In genomic region chr3:89823594-89823993, GRCm38 (mm10) we compare ENCODE assay signal across 27 mouse cellular contexts. TPM values are rescaled to one million over a fixed set of nuclear protein-coding genes. Genes with fewer than 3 reads are reported as not detected.
DNase-seq lines count a peak whose midpoint lies in the region; ATAC-seq and TF ChIP-seq lines count a peak whose summit lies in the region.
"Had no signal": no experiment of that assay in that cellular context is flagged by ENCODE, and none has a peak within 500 bp of the region (broad histone marks: within the 10 kb centered on the region; RNA-seq: fewer than 3 reads in every experiment).

No protein-coding gene starts in this region.

- DNase-seq in heart, adult 11 months, result peak; percentile 30
- DNase-seq in heart, adult 2 months, result no peak
- DNase-seq in 416B (ENCODE audit: low read depth), result peak; percentile 41
- peak; percentile 74 for DNase-seq in MEL (ENCODE audit: low read depth, low spot score)
- no peak for DNase-seq in urinary bladder, postnatal 14 days (ENCODE audit: low spot score)
- no peak for DNase-seq in cerebellum, adult 18-20 months
- DNase-seq: adrenal gland, postnatal 25 days; cerebellum, adult 11-12 months; cerebellum, postnatal 25 days; forebrain, postnatal 0 days; gastrocnemius, postnatal 10 days; heart, postnatal 4 days; kidney, adult 18-20 months; layer of hippocampus, postnatal 36 days; liver; lung, adult 2 months; right cerebral cortex, postnatal 4 days; thymus, adult 2 months had no signal

- H3K36me3 ChIP-seq in heart, adult 2 months (ENCODE audit: control insufficient read depth, insufficient read depth, low read length), result no peaks in the 10 kb centered on the region
- peaks cover 0 to 38% of the 10 kb centered on the region in 2 experiments; a peak in 2 of 4 replicates for H3K36me3 ChIP-seq in MEL (ENCODE audit: control insufficient read depth in 1 of 2, insufficient read depth in 2 of 2, low read length in 2 of 2)
- H3K36me3 ChIP-seq: embryonic facial prominence, embryonic 10.5 days; embryonic facial prominence, embryonic 15.5 days; forebrain, embryonic 12.5 days; hindbrain, embryonic 13.5 days; midbrain, embryonic 10.5 days had no signal

- no peaks in the 10 kb centered on the region for H3K9me3 ChIP-seq in MEL (replicated peaks; ENCODE audit: insufficient read depth, low read length)
- H3K9me3 ChIP-seq: embryonic facial prominence, embryonic 15.5 days; forebrain, embryonic 12.5 days; hindbrain, embryonic 13.5 days; midbrain, embryonic 10.5 days had no signal

- H3K27me3 ChIP-seq in heart, adult 2 months (ENCODE audit: control insufficient read depth, insufficient read depth, low read length), result no peaks in the 10 kb centered on the region
- no peaks in the 10 kb centered on the region for H3K27me3 ChIP-seq in MEL (ENCODE audit: control insufficient read depth in 1 of 2, insufficient read depth in 2 of 2, low read length in 2 of 2)

- H3K9ac ChIP-seq in heart, adult 2 months (ENCODE audit: low read depth, low read length), result no peak overlapping the region
- peak overlapping the region; percentile 50 for H3K9ac ChIP-seq in MEL (ENCODE audit: control insufficient read depth, low read depth, low read length, poor library complexity, severe bottlenecking)
- H3K9ac ChIP-seq: embryonic facial prominence, embryonic 15.5 days; forebrain, embryonic 12.5 days; forebrain, postnatal 0 days; hindbrain, embryonic 13.5 days; liver, embryonic 14.5 days had no signal

- H3K4me1 ChIP-seq in heart, adult 2 months (ENCODE audit: control insufficient read depth, insufficient read depth, low read length), result peaks cover 3% of the 10 kb centered on the region; the same call in 1 of the 2 replicates
- peaks cover 22 to 43% of the 10 kb centered on the region in 2 experiments for H3K4me1 ChIP-seq in MEL (ENCODE audit: control insufficient read depth in 1 of 2, insufficient read depth in 2 of 2, low read length in 2 of 2)
- H3K4me1 ChIP-seq: embryonic facial prominence, embryonic 10.5 days; embryonic facial prominence, embryonic 15.5 days; forebrain, embryonic 12.5 days; hindbrain, embryonic 13.5 days; midbrain, embryonic 10.5 days had no signal

- TF ChIP-seq EP300 in heart, adult 2 months (IDR thresholded peaks at IDR 0.05; ENCODE audit: insufficient read depth, low read depth, low read length), result no peak
- peak in 1 of 2 experiments; percentile 25; a peak in 1 of 4 replicates for TF ChIP-seq EP300 in MEL (IDR thresholded peaks at IDR 0.05; ENCODE audit: low read depth in 1 of 2, low read length in 2 of 2)

- intact Hi-C loops in heart, adult 2 months (cut with DNase I), result no loop called here

- TF ChIP-seq POLR2A in heart, adult 2 months (IDR thresholded peaks at IDR 0.05; ENCODE audit: insufficient read depth, low read depth, low read length), result no peak
- peak in 1 of 2 experiments; percentile 92; a peak in 2 of 4 replicates for TF ChIP-seq POLR2A in MEL (IDR thresholded peaks at IDR 0.05; ENCODE audit: control insufficient read depth in 1 of 2, insufficient read depth in 1 of 2, low read depth in 1 of 2, low read length in 2 of 2, poor library complexity in 1 of 2)

- H3K4me3 ChIP-seq in heart, adult 2 months, result no peak overlapping the region
- H3K4me3 ChIP-seq in MEL (ENCODE audit: control insufficient read depth in 1 of 2, insufficient read depth in 1 of 2, low read depth in 2 of 2, low read length in 2 of 2), result peak overlapping the region; percentile 24 to 28; a peak in 3 of 4 replicates
- H3K4me3 ChIP-seq: embryonic facial prominence, embryonic 10.5 days; embryonic facial prominence, embryonic 15.5 days; forebrain, embryonic 12.5 days; hindbrain, embryonic 13.5 days; midbrain, embryonic 10.5 days had no signal

- no peak for TF ChIP-seq CTCF in heart, adult 2 months (IDR thresholded peaks at IDR 0.05)
- TF ChIP-seq CTCF in MEL (IDR thresholded peaks at IDR 0.05 in 2 of 3, conservative IDR thresholded peaks at IDR 0.05 in 1 of 3; ENCODE audit: control insufficient read depth in 1 of 3, insufficient read depth in 1 of 3, low read depth in 2 of 3, low read length in 3 of 3, poor library complexity in 1 of 3, severe bottlenecking in 1 of 3), result no peak

- peak; percentile 36 for ATAC-seq in inflammation-experienced regulatory T-cells, adult 6 months
- ATAC-seq: forebrain, postnatal 0 days; midbrain, embryonic 16.5 days; Patski had no signal

- 45% methylated on average over 2 of the region's 2 CpGs for WGBS in heart, adult 2 months

- no peaks in the 10 kb centered on the region for H3K79me2 ChIP-seq in heart, adult 2 months (replicated peaks; ENCODE audit: control insufficient read depth, insufficient read depth, low read length)
- peaks cover 1% of the 10 kb centered on the region; the same call in 1 of the 2 replicates for H3K79me2 ChIP-seq in MEL (ENCODE audit: control insufficient read depth, insufficient read depth, low read length, poor library complexity)

- no peak overlapping the region for H3K27ac ChIP-seq in heart, adult 2 months
- H3K27ac ChIP-seq in MEL (ENCODE audit: control insufficient read depth, low read depth, low read length), result peak overlapping the region; percentile 56
- H3K27ac ChIP-seq: embryonic facial prominence, embryonic 10.5 days; embryonic facial prominence, embryonic 15.5 days; forebrain, embryonic 12.5 days; hindbrain, embryonic 13.5 days; liver, embryonic 14.5 days; midbrain, embryonic 10.5 days had no signal

- TF ChIP-seq RAD21 in MEL (IDR thresholded peaks at IDR 0.05; ENCODE audit: low read depth, low read length), result no peak

TF ChIP-seq in MEL, 35 proteins besides CTCF, POLR2A, EP300 and RAD21 (continues in another document):
- TF ChIP-seq USF1 (IDR thresholded peaks at IDR 0.05; ENCODE audit: low read depth, low read length) (0 out of 2 replicates have a peak, but pooled peaks have one; percentile 19), MEF2A (IDR thresholded peaks at IDR 0.05; ENCODE audit: extremely low read depth, insufficient replicate concordance, low read depth, low read length, poor library complexity, severe bottlenecking) (no peak), MYC (IDR thresholded peaks at IDR 0.05; ENCODE audit: low read depth, low read length) (peak; percentile 39; the same call in 1 of the 2 replicates), BHLHE40 (IDR thresholded peaks at IDR 0.05; ENCODE audit: borderline replicate concordance, low read depth, low read length) (no peak), ZKSCAN1 (IDR thresholded peaks at IDR 0.05; ENCODE audit: low read depth, low read length) (no peak), JUND (IDR thresholded peaks at IDR 0.05; ENCODE audit: low read depth, low read length) (no peak), ELF1 (IDR thresholded peaks at IDR 0.05; ENCODE audit: low read depth, low read length) (peak; percentile 80), RCOR1 (IDR thresholded peaks at IDR 0.05; ENCODE audit: low read depth, low read length) (no peak), MAFK (IDR thresholded peaks at IDR 0.05; ENCODE audit: borderline replicate concordance, low read depth, low read length) (no peak), NELFE (IDR thresholded peaks at IDR 0.05; ENCODE audit: low read depth, low read length) (peak; percentile 89), MAX (IDR thresholded peaks at IDR 0.05; ENCODE audit: low read length) (peak; percentile 28; the same call in 1 of the 2 replicates), GATA1 (IDR thresholded peaks at IDR 0.05; ENCODE audit: low read depth, low read length) (peak; percentile 18; the same call in 1 of the 2 replicates), USF2 (IDR thresholded peaks at IDR 0.05; ENCODE audit: borderline replicate concordance in 1 of 2, insufficient read depth in 1 of 2, low read depth in 1 of 2, low read length in 2 of 2) (no peak), MAZ (IDR thresholded peaks at IDR 0.05; ENCODE audit: low read depth, low read length) (no peak), SIN3A (IDR thresholded peaks at IDR 0.05; ENCODE audit: low read length) (peak; percentile 62; the same call in 1 of the 2 replicates), SMC3 (IDR thresholded peaks at IDR 0.05; ENCODE audit: low read depth, low read length) (no peak), TCF12 (IDR thresholded peaks at IDR 0.05; ENCODE audit: low read depth, low read length) (0 out of 2 replicates have a peak, but pooled peaks have one; percentile 41), TAL1 (IDR thresholded peaks at IDR 0.05; ENCODE audit: low read length) (no peak), POLR2AphosphoS2 (IDR thresholded peaks at IDR 0.05; ENCODE audit: low read length) (peak; percentile 79), E2F4 (IDR thresholded peaks at IDR 0.05; ENCODE audit: borderline replicate concordance, low read depth, low read length) (no peak), GABPA (IDR thresholded peaks at IDR 0.05; ENCODE audit: low read depth, low read length) (no peak), HCFC1 (IDR thresholded peaks at IDR 0.05; ENCODE audit: low read depth, low read length) (peak; percentile 86), ZC3H11A (IDR thresholded peaks at IDR 0.05; ENCODE audit: low read depth, low read length) (no peak), MYB (IDR thresholded peaks at IDR 0.05; ENCODE audit: low read depth, low read length) (no peak), NRF1 (IDR thresholded peaks at IDR 0.05; ENCODE audit: insufficient read depth, low read depth, low read length, poor library complexity, severe bottlenecking) (no peak)

RNA-seq across cellular contexts. Expression of gene She, which starts 7.6 kb away (rescaled TPM):
- total RNA-seq in heart, adult 2 months (2021), result 10 to 100 TPM; 12.3 to 13.3 TPM
- 3.4 and 7.7 TPM in 2 replicates for polyA plus RNA-seq in heart, adult 2 months (2012; rRNA removed)
- total RNA-seq in MEL (2012; rRNA removed), result 3.3 and 5.3 TPM in 2 replicates
- polyA plus RNA-seq in MEL (2012; ENCODE audit: insufficient read depth in 1 of 2, insufficient read length in 2 of 2, low read depth in 1 of 2, low replicate concordance in 2 of 2, missing spikeins in 1 of 2), result 1 to 10 TPM in 1 of 2 experiments, not detected in 1; 3.5 TPM
- polyA plus RNA-seq in inflammation-experienced regulatory T-cells, adult 6 months (2017; shearing (Covaris generic)), result 10 to 100 TPM in 1 of 3 experiments, 1 to 10 TPM in 2; 3.3 to 10.1 (median 9.1) TPM

RNA-seq across cellular contexts. Expression of gene Ube2q1, which starts 50.2 kb away (rescaled TPM):
- total RNA-seq in heart, adult 2 months (2021), result 10 to 100 TPM; 24.0 to 25.5 TPM
- 14.6 and 18.8 TPM in 2 replicates for polyA plus RNA-seq in heart, adult 2 months (2012; rRNA removed)
- total RNA-seq in MEL (2012; rRNA removed), result 72.6 and 73.8 TPM in 2 replicates
- polyA plus RNA-seq in MEL (2012; ENCODE audit: insufficient read depth in 1 of 2, insufficient read length in 2 of 2, low read depth in 1 of 2, low replicate concordance in 2 of 2, missing spikeins in 1 of 2), result 100 to 1,000 TPM in 1 of 2 experiments, 10 to 100 TPM in 1; 89.0 to 162 TPM
- polyA plus RNA-seq in inflammation-experienced regulatory T-cells, adult 6 months (2017; shearing (Covaris generic)), result 10 to 100 TPM; 12.9 to 18.9 (median 16.5) TPM

RNA-seq across cellular contexts. Expression of gene Chrnb2, which starts 59.2 kb away (rescaled TPM):
- total RNA-seq in heart, adult 2 months (2021), result under 1 TPM; 0.14 to 0.16 TPM
- polyA plus RNA-seq in heart, adult 2 months (2012; rRNA removed), result 0.35 and 0.61 TPM in 2 replicates
- total RNA-seq in MEL (2012; rRNA removed), result 0.98 and 1.6 TPM in 2 replicates
- polyA plus RNA-seq in MEL (2012; ENCODE audit: insufficient read depth in 1 of 2, insufficient read length in 2 of 2, low read depth in 1 of 2, low replicate concordance in 2 of 2, missing spikeins in 1 of 2), result 1 to 10 TPM in 1 of 2 experiments, not detected in 1; 4.0 TPM
- polyA plus RNA-seq in inflammation-experienced regulatory T-cells, adult 6 months (2017; shearing (Covaris generic)), result 1 to 10 TPM; 1.2 to 2.4 (median 1.9) TPM

Comparison
In these comparisons a context has a peak if more than half of its experiments do, and no peak if none do; other contexts are left out.
1. DNase-seq: peak in heart, adult 11 months (single experiment), 416B (single experiment) and MEL (single experiment); none in heart, adult 2 months (0 of 2), urinary bladder, postnatal 14 days (single experiment) and cerebellum, adult 18-20 months (0 of 2).